Mouse (Mus musculus) left cerebral cortex, postnatal 10 days (tissue): ENCODE measurements around the gene Foxo6. TPM values are rescaled to one million over a fixed set of nuclear protein-coding genes. Genes with fewer than 3 reads are reported as not detected.

Experiments
- DNase-seq, 2 experiments: peaks; one replicate each; pipeline ENCODE4 v3.0.0; 2021 to 2022; ENCODE audit warnings: low spot score in 2 of 2, mixed read lengths in 1 of 2; ENCODE audit errors: extremely low spot score in 1 of 2
- intact Hi-C: fragments of 180-260 bp; cut with DNase I; formaldehyde crosslinking; loops from one replicate; pipeline ENCODE4 v1.15.1; 2025
- total RNA-seq, 2 experiments: library from RNA; stranded (reverse); gene quantifications; 2 replicates each; pipeline ENCODE4 v1.2.3; 2021

Gene Foxo6
- total RNA-seq, 2 experiments from 2014 or later = 27.6 to 28.4 TPM

- intact Hi-C loops = loop anchor here (2.0 to 5.0 kb wide), 3 partner anchors 98 to 157 kb away; no protein-coding TSS in a partner anchor
- peak in 1 of 2 experiments; percentile 57 for DNase-seq
Observed at GRCm38 (mm10) chr4:120223805-120224204, 63.3 kb downstream of the Foxo6 start.

DNA sequence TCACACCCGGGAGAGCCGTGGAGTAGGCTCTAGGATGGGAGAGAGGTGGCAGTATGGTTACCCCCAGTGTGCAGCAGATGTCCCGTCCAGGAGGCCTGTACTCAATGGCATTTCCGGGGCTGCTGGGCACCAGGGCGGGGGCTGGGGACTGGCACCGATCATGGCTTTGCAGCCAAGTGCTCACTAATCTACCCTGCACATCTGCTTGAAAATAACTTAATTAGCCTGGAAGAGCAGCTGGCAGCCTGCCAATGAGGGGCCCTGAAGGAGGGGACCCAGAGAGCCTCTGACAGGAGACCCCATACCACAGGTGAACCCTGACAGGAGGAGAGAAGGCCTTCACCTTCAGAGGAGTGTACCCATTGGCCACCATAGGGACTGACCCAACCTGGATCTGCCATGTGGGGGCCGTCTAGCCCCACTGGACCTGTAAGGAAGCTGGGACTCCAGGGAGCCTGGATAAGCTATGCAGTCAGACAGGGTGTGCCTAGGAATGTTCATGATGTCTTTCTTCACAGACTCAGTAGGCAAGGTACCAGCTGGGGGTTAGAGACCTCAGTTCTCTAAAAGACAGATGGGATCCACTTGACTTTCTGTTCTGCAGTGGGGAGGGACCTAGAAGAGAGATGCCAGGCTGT is 63.9 kb downstream of the Foxo6 start:
- intact Hi-C loops = loop anchor here (5.0 kb wide), 1 partner anchor 99 kb away; no protein-coding TSS in a partner anchor
- no peak for DNase-seq

- intact Hi-C loops = loop anchor here (5.0 kb wide), 1 partner anchor 101 kb away; no protein-coding TSS in a partner anchor
- no peak for DNase-seq
Observed at GRCm38 (mm10) chr4:120221708-120222107, 65.4 kb downstream of the Foxo6 start.

DNA sequence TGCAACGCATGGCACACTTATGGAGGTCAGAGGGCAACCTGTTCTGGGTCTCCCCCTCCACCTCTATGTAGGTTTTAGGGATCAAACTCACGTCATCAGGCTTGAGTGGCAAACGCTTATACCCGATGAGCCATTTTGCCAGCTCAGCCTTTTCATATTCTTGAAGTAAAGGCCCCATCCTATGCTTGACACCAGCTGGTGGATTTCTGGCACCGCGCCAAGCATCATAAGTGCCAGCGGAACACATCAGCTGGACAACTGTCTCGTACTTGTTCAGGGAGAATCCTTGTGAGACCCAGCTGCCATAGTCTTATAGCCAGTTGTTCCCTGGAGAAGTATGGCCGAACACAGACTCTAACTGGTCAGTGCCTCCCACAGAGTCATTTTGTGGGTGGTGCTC is 68.3 kb downstream of the Foxo6 start:
- DNase-seq = peak in 1 of 2 experiments; percentile 52
- intact Hi-C loops = no loop called here

Other genes starting within 250 kb of the Foxo6 start
- gene AL607142.1, start 222.4 kb downstream of the Foxo6 start, total RNA-seq = not detected
- gene Edn2, start 126.1 kb downstream of the Foxo6 start, total RNA-seq = not detected
- gene Scmh1, start 117.9 kb upstream of the Foxo6 start, total RNA-seq = 100 to 1,000 TPM; 129 TPM
- under 1 TPM in 1 of 2 experiments, not detected in 1; 0.39 TPM for gene Slfnl1, start 244.9 kb upstream of the Foxo6 start, total RNA-seq